Mouse (Mus musculus): ENCODE data around the gene Otub1.

Otub1 gene

GRCm38 (mm10) chr19:7177804-7178511 lies 28.2 kb downstream of the Otub1 start:
- DNase-seq (ENCODE audit: extremely low read depth, insufficient read length, low spot score): no peak

GRCm38 (mm10) chr19:7176041-7176696 lies 29.9 kb downstream of the Otub1 start:
- no peak for DNase-seq (ENCODE audit: extremely low read depth, insufficient read length, low spot score)

GRCm38 (mm10) chr19:7172051-7172866 lies 33.9 kb downstream of the Otub1 start:
- DNase-seq (ENCODE audit: extremely low read depth, insufficient read length, low spot score): no peak

- DNase-seq (ENCODE audit: extremely low read depth, insufficient read length, low spot score): no peak
Measured at GRCm38 (mm10) chr19:7171447-7171846, 34.7 kb downstream of the Otub1 start.

- no peak for DNase-seq (ENCODE audit: extremely low read depth, insufficient read length, low spot score)
Measured at GRCm38 (mm10) chr19:7170916-7171315, 35.2 kb downstream of the Otub1 start.

GRCm38 (mm10) chr19:7168423-7168822 lies 37.7 kb downstream of the Otub1 start:
- no peak for DNase-seq (ENCODE audit: extremely low read depth, insufficient read length, low spot score)

GRCm38 (mm10) chr19:7166767-7167166 lies 39.3 kb downstream of the Otub1 start:
- no peak for DNase-seq (ENCODE audit: extremely low read depth, insufficient read length, low spot score)

- no peak for DNase-seq (ENCODE audit: extremely low read depth, insufficient read length, low spot score)
Measured at GRCm38 (mm10) chr19:7166200-7166711, 39.9 kb downstream of the Otub1 start.

GRCm38 (mm10) chr19:7165509-7166199 lies 40.5 kb downstream of the Otub1 start:
- DNase-seq (ENCODE audit: extremely low read depth, insufficient read length, low spot score): no peak

GRCm38 (mm10) chr19:7164820-7165323 lies 41.2 kb downstream of the Otub1 start:
- DNase-seq (ENCODE audit: extremely low read depth, insufficient read length, low spot score): no peak

GRCm38 (mm10) chr19:7164238-7164637 lies 41.9 kb downstream of the Otub1 start:
- no peak for DNase-seq (ENCODE audit: extremely low read depth, insufficient read length, low spot score)

GRCm38 (mm10) chr19:7161064-7161463 lies 45.1 kb downstream of the Otub1 start:
- no peak for DNase-seq (ENCODE audit: extremely low read depth, insufficient read length, low spot score)

- no peak for DNase-seq (ENCODE audit: extremely low read depth, insufficient read length, low spot score)
Measured at GRCm38 (mm10) chr19:7160151-7160906, 45.8 kb downstream of the Otub1 start.

GRCm38 (mm10) chr19:7157734-7158133 lies 48.4 kb downstream of the Otub1 start:
- no peak for DNase-seq (ENCODE audit: extremely low read depth, insufficient read length, low spot score)

GRCm38 (mm10) chr19:7155196-7155595 lies 50.9 kb downstream of the Otub1 start:
- no peak for DNase-seq (ENCODE audit: extremely low read depth, insufficient read length, low spot score)

- peak; percentile 28 for DNase-seq (ENCODE audit: extremely low read depth, insufficient read length, low spot score)
Measured at GRCm38 (mm10) chr19:7153232-7153631, 52.9 kb downstream of the Otub1 start.

- no peak for DNase-seq (ENCODE audit: extremely low read depth, insufficient read length, low spot score)
Measured at GRCm38 (mm10) chr19:7151927-7152653, 54.0 kb downstream of the Otub1 start.

GRCm38 (mm10) chr19:7151300-7151926 lies 54.7 kb downstream of the Otub1 start:
- no peak for DNase-seq (ENCODE audit: extremely low read depth, insufficient read length, low spot score)
